Mouse (Mus musculus): ENCODE measurements around the gene Kcnj14. TPM values are rescaled to one million over a fixed set of nuclear protein-coding genes. Genes with fewer than 3 reads are reported as not detected.

Kcnj14 gene
- total RNA-seq (2021), result 1 to 10 TPM; 1.6 to 2.4 TPM

DNA sequence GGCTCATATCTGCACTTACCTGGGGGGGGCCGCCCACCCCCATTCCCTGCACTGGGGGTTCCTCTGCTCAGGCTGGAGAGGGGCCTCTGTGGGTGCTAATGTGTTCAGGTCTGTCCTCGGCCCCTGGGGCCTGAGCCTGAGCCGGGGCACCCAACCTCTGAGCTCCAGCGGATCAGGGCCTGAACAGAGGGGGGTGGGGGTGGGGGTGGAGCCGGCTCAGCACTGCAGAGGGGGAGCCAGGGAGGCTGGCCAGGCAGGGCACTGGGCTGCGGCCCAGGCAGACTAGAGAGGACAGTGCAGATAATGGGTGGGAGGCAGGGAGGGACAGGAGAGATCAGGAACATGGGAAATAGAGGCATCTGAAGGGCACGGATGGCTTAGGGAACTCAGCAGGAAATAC, at the start of gene Kcnj14:
Gene Kcnj14 (minus strand): TSS at position 185 of the 400 bp plus-strand sequence.
- no peak for DNase-seq

DNA sequence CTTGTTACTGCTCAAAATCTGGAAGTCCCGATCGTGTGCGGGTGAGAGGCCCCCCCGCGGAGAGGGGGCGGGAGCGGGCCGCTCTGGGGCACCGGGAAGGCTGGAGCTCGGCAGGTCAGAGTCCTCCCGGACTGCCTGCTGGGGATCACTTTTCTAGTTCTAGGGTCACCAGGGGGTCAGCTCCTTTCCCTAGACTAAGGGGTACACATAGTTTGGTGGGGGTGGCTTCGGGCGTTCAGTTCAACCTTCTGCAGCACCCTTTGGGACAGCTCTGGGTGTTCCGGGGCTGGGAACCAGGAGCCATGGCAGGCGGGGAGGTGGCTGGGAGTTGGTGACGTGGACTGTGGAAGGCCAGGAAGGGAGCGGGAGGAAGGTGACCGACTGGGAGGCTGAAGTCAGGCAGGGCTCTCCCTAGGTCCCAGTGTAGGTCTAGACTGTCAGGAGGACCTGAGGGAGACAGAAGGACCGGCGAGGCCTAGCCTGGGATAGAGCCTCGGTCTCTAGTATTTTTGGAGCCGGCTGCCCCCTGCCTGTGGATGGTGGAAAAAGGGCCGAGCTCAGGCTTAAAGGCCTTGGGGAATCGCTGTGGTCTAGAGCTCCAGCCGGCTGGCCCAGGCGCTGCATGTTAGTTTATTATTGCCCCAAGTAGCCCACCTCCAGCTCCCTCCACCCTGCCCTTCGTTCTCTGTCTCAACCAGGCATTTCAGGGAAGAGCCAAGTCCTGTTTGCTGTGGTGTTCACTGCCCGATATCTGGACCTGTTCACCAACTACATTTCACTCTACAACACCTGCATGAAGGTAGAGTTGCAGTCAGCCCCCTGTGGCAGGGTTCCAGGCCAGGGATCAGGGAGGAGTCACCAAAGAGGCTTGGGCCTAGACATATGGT, 48.7 kb upstream of the Kcnj14 start:
- DNase-seq, result peak; percentile 52 to 62

DNA sequence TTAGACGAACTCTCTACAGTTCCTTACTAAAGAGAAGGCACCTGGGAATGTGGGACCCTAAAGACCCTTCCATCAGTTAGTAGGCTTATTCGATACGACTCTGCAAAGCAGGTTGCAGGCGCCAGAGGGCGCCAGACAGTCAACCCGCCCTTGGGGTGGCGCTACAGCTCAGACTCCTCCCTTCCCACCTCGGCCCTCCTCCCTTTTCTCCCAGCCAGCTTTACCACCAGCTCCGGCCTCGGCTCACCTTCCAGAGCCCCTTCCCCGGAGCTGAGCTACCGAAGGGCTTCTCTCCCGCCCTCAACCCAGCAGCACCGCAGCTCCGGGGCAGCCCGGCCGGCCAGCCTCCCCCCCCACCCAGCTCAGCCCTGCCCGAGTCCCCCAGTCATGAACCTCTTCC, 48.0 kb upstream of the Kcnj14 start, which contains the start of gene Kdelr1:
Gene Kdelr1 (plus strand): TSS at position 149 of the 400 bp plus-strand sequence.
- DNase-seq, result peak; percentile 89 to 90

DNA sequence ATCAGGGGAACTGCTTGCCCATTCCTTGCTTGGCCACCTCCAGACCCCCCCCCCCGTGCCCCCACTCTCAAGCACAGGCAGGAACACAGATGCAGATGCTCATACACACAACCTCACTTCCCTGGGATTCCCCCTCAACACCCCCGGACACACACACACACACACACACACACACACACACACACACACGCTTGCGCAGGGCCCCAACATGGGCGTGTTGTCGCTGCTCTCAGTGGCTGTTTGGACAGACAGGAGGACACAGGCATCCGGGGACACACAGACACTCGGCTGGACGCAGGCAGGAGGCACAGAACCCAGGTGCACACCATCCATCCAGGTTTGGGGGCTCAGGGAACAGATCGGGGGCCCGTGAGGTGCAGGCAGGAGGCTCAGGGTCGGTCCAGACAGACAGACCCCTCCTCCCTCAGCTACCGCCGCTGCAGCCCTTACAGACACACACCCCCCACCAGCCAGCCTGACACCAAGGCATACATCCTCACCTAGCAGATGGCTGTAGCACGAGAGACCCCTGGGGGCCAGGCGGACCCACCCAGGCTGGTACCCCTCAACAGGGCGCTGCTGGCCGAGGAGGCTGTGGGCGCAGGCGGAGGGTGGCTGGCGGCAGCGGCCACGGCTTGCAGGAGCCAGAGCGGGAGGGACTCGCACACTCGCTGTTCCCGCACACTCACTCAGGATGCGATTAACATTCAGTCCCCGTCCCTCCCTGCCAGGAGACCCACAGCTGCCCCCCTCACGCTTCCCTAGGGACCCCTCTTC, 45.9 kb upstream of the Kcnj14 start:
- DNase-seq, result no peak

DNA sequence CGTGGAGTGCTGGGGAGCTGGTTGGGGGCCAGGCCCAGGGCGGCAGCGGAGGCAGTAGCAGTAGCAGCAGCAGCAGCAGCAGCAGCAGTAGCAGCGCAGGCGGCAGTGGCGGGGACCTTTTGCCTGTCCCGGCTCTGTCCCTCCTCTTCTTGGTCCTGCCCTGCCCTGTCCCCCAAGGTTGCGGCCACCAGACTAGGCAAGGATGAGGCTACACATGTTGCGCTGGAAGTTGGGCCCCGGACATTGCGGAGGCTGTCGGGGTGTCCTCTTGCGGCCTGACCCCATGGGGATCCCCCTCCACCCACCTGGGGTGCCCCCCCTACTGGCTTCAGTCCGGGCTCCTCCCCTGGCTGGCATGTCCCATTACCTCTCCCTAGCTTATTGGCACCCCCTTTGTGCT, 45.2 kb upstream of the Kcnj14 start:
- DNase-seq, result no peak

DNA sequence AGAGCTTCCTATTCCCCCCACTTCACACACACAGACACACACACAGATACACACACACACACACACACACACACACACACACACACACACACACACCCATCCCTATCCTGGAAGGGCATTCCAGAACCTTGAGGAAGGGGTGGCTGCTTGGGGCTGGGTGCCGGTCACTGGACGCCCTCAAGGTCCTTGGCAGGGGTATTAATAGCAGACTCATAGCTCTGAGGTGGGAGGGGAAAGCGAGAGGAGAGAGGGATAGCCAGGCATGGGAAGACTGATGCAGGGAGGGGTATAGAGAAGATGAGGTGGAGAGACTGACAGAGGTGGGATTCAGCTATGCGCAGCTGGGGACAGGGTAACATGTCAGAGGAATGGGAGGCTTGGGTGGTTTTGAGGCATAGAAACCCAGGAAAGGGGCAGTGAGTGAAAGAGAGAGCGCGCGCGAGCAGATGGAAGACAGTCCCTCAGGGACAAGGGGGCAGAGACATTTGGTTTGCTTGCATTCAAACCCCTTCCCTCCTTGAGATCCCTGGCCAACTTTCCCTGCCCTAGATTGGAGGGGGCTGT, 44.6 kb upstream of the Kcnj14 start:
- DNase-seq, result no peak

DNA sequence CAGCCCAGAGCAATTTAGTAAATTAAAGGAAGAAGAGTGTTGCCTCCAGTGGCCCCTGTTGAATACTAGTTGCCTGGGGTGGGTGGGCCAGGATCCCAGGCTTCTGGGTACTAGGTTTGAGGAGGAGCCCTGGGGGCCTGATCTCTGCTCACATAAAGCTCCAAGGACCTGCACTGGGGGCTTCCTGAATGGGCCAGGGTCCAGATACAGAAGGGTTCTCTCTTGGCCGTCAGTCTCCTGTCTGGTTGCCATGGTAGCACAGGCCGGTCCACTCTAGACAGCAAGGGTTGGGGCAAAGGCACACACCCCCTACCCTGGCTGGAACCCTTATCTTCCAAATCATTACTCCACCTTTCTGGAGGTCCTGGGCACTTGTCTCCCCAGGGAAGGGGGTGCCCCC, 43.3 kb upstream of the Kcnj14 start:
- no peak for DNase-seq

DNA sequence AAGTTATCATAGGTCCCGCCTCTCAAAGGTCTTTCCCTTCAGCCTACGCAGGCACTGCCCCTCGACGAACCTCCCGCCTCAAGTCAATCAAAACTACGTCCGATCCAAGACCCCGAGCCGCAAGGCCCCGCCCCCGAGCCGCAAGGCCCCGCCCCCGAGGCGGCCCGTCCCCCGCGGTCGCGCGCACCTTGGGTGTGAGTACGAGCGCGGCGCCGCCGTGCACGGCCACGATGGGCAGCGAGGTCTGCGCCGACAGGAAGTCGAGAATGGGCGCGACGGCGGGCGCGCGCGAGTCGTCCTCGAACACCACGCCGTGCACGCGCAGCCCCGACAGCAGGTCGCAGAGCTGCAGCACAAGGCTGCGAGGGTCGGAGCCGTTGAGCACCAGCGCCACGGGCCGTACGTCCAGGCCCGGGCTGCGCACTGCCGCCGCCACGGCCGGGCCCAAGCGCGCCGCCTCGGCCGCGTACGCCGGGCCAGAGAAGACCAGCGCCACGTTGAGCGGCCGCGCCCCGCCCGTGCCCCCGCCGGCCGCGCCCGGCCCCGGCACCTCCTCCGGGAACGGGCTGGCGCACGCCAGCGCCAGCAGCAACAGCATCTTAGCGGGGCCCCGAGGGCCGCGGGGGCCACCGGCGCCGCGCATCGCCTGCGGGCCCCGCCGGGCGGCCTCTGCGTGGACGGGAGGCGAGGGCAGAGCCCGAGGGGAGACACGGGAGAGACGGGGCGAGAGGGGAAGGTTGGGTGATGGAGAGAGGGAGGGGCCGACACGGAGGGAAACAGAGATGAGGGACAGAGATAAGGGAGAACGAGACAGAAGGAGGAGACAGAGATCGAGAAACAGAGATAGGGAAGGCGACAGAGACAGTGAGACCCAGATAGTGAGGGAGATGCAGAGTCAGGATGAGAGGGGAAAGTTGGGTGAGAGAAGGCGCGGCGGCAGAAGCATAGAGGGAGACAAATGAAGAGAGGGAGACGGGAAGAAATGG, 41.6 kb upstream of the Kcnj14 start:
- peak; percentile 74 to 78 for DNase-seq

DNA sequence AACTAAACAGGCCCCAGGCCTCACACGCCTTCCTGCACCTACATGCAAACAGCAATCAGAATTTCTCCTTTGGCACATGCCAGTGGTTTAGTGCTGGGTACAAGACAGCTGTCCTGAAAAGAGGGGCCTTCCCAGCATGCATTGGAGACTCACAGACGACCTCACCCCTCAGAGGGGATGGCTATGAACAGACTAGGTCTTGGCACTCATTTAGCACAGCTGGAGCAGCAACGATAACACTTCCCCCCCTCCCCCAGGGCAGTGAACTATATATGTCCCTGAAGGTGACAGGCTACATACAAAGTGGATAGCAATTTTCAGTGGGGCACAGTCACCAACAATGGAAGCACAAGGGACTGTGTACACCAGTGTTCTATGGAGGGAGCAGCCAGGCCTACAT, 39.9 kb upstream of the Kcnj14 start:
- DNase-seq, result no peak

DNA sequence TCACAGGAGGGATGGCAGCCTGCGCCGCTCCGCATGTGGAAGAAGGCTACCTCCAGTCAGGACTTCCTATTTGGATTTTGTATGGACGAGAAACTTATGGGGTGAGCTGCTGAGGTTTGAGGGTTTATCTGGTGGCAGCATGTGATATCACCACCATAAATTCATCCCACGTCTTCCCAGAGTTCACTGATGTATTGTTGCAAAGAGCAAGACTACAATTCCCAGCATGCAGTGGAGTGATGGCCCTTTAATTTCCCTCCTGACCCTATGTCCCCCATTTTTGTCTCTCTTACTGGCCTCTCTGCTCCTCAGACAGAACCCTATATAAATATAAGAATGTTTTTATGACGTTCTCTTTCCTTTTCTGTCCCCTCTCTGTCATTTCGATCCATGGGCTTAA, 38.2 kb upstream of the Kcnj14 start:
- DNase-seq, result no peak

DNA sequence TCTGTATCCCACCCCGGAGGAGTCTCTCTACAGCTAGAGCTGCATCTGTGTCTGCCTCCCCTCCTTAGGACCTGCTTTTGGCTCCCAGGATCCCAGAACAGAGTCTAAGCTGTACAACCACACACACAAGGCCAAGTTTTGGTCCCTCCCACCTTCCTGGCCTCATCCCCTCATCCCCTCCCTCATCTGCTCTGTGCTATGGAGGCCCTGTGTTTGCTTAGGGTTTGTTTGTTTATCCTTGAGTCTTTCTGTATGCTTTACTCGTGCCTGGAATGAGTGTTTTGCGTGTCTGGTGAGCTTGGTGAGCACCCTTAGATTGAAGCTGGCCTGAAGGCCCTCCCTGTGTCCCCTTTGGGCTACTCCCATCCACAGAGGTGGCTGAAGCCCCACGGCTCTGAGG, 34.4 kb upstream of the Kcnj14 start:
- no peak for DNase-seq

DNA sequence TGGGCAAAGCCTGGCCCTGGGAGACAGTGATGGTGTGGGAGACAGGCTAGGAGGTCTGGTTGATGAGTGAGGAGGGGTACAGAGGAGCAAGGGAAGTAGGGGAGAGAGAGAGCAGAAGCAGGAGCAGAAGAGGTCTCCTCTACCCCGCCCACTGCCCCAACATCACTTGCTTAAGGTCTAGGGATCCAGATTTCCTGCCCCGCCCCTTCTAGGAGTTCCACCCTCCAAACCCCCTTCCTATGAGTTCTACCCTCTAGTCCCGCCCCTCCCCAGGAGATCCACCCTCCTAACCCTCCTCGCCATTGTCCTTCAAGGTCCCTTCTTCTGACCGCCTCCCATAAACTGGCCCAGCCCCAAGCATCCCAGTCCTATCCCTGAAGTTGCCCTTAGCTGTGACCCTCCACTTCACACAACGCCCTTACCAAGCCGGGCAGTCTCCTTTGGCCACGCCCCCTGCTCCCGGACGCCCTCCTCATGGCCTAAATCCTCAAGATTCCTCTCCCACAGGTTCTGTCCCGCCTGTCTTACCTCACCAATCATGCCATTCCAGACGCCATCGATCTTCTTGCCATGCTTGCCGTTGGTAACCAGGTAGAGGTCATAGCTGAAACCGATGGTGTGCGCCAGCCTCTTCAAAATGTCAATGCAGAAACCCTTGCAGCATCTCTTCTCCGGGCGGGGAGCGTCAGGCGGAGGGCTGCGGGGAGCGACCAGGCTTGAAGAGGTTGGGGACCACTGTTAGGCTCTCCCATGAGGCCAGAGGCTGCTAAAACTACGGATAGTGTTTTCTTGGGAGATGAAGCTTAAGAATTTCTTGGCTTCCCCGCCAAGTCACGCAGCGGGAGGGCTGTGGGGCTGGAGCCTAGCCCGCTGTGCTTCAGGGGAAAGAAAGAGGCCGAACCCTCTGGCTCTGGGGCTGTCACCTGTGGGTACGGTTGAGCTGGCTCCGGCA, 32.6 kb upstream of the Kcnj14 start:
- DNase-seq, result no peak

DNA sequence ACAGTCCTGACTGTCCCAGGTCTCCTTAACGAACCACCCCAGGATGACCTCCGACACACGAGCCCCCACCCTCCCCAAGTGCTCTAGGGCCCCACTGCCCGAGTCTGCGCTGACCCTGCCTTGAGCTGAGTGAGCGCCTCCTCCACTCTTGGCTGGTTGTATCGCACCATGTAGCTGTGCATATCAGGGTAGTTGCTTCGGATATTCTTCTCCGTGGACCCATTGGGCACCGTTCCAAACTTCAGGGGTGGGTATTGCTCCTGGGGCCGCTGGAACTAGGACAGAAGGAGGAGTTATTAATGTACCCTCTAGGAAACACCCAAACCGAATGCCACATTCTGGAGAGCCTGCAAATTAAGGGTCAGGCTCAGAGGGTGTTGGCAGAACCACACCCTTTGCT, 28.5 kb upstream of the Kcnj14 start:
- no peak for DNase-seq

DNA sequence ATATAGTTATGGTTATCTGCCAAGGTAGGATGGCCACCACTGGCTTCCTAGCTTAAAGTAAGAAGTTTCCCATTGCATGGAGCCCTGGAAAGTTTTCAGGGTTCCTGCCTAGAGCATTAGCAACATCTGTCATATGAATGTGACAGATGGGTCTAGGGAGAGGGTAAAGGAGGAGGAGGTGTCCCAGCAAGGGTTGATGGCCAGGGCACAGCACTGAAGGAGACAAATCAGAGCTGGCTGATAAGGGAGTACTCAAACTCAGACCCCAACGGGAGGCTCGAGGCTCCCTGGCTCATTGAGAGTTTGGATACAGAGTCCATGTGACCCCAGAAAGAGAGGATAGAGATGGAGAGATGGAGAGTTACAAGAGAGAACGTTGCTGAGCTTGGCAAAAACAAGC, 26.1 kb upstream of the Kcnj14 start:
- DNase-seq, result no peak

DNA sequence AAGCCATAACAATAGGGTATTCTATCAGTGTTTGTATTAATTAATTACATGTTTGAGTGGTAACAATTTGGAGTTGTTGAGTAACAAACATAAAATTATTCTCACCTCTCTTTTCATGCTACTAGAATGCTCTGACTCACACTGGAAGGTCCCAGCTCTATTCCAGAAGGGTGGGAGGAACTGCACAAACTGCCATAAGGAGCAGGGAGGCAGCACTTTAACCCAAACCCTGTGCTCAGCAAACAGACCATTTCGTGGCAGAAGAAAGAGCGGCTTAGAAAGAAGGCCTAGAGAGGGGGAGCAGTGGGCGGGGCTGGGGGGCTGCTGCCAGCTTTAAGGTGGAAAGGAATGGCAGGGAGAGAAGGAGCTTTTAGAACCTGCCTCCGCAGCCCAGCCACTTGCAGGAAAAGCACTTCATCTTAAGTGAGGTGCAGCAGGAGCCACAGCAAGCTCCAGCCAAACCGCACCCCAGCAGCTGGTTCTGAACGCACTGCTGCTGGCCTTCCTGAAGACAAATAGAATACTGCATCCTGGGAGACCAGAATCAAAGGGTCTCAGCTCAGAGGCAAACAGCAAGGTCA, 24.0 kb upstream of the Kcnj14 start:
- DNase-seq, result no peak

DNA sequence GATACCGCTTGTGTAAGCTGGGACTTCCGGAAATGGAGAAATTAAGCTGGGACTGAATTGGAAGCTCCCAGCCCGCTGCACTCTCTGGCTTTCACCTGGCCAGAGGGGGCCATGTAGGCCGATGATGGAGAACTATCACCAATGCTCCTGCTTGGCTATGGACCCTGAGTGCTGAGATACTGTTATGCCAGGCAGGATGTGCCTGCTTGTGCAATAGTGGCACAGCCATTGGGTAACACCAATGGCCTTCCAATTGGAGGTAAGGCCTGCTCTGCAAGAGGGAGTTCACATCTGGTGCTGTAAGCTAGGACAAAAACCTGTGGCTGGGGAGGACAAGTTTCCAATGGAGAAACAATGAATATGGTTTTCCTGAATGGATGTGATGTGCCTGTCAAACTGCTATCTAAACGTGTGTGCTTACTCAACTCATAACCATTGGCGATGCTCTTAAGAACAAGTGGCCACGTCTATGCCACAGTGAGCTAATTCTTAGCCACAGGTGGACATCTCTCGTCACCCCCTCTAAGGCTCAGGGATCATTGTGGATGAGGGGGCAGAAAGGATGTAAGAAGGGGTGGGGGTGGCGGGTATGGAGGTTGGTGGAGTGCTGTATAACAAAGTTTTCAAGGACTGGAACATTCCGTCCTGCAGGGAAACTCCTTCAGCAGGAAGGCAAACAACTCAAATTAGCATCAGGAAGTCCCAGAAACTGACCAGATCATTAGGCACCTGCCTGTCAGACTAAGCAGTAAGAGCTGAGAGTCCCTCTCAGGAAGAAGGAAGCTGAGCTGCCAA, 18.6 kb upstream of the Kcnj14 start:
- no peak for DNase-seq

DNA sequence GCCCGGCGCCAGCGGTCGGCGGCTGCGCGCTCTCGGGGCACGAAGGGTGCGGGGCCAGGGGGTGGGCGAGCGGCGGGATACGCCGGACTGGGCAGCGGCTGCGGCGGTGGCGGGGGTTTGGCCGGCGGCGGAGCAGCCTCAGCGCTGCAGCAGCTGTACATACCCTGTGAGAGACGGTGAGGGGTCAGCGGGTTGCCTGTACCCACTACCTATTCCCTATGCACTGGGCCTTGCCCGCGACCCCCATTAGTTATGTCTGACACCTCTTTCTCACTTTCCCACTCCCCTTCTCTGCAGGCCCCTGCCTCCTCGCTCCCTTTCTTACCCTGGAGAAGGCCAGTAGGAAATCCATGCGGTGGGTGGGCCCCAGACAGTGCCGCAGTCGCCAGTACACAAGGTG, 9.3 kb upstream of the Kcnj14 start:
- no peak for DNase-seq

DNA sequence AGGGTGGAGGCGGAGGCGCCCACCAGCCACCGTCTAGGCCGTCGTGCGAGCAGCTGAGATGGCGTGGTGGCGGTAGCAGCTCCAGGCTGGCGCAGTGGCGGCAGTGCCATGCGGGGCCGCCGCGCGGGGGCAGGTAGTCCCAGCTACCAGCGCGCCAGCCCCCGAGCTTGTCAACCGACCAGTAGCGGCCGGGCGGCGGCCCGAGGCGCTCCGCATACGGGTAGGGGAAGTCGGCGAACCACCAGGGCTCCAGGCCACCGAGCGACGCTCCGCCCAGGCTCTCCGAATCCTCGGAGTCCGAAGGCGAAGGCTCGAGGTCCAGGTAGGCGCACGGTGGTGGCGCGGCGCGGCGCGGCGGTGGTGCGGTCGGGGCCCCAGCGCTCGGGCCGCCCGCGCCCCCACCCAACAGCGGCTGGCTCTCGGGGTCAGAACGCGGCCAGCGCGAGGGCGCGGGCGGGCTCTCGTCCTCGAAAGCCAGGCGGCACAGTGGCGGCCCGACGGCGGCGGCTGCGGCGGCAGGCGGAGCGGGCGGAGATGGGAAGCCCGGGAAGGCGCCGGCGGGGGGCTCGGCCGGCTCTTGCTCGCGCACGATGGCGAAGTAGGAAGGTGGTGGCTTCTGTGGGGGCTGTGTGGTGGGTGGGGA, 8.7 kb upstream of the Kcnj14 start:
- DNase-seq, result no peak

DNA sequence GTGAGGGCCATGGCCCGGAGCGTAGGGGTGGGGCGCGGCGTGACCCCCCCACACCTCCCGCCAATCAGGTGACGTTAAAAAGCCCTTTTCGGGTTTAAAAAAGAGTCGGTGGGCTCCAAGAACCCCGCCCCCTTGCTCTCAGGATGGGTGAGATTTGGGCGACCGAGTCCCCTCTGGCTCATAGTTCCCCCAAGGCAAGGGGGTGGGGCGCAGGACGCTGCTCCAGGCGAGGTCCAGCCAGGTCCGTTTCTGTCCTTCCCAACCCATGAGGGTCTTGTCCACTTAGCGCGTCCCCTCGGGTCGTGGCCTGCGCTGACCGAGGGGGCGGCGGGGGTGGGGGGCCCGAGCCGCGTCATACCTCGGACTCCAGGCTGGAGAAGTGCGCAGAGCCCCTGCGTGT, 7.8 kb upstream of the Kcnj14 start:
- no peak for DNase-seq

Data from layer of hippocampus, postnatal 36 days (tissue).